Mouse (Mus musculus) bone marrow macrophage, adult 2 months (primary cell): ENCODE data around the gene Klf1.

ENCODE experiments used
- CTCF ChIP-seq: IDR thresholded peaks from 2 replicates; pipeline ENCODE4 v1.5.1; 2012; ENCODE audit warnings: low read depth, mild to moderate bottlenecking, low read length, moderate library complexity
- POLR2A ChIP-seq: IDR thresholded peaks from 2 replicates; pipeline ENCODE4 v1.6.1; 2012; ENCODE audit warnings: mild to moderate bottlenecking, low read depth, low read length, borderline replicate concordance

DNA sequence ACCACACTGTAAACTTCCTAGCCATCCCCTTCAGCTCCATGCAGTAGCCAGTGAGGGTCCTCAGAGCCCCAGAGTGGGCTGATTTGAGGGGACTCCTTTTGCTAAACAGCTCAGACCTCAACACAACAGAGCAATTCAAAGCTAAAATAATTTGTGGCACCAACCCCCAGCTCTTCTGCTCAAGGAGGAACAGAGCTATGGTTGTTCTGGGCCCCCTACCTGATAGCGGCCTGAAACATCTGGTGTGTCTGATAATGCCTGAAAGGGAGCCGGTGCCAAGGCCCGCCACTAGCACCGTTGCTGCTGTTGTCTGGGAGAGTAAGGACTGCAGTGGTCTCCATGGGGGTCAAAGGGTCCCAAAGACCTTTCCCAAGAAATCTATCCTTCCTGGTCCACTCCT, 657 bp upstream of the Klf1 start:
- TF ChIP-seq CTCF: no peak
- no peak for TF ChIP-seq POLR2A
